Mouse (Mus musculus) kidney, embryonic 16.5 days (tissue): ENCODE results near the gene Tbc1d17. TPM values are rescaled to one million over a fixed set of nuclear protein-coding genes. Genes with fewer than 3 reads are reported as not detected.
A peak's percentile ranks its signal among the peaks of the same experiment; 100 is the strongest.

Source experiments
- ATAC-seq: fragments of 200-750 bp; cut with Nextera tagmentation; 2 replicates; pipeline ENCODE4 v1.8.0; 2017; ENCODE audit warnings: moderate TSS enrichment; ENCODE audit not compliant: low FRiP score, low TSS enrichment
- H3K27ac ChIP-seq: fragments of 300-500 bp; sonication (generic); 2 replicates; pipeline ENCODE4 v1.5.1; 2014; ENCODE audit warnings: low read length
- H3K27me3 ChIP-seq: fragments of 300-500 bp; sonication (generic); 2 replicates; pipeline ENCODE4 v1.6.1; 2014; ENCODE audit warnings: low read length, control low read depth, mixed read lengths; ENCODE audit not compliant: insufficient read depth
- H3K36me3 ChIP-seq: fragments of 300-500 bp; sonication (generic); 2 replicates; pipeline ENCODE4 v1.6.1; 2014; ENCODE audit warnings: low read length, control low read depth, mixed read lengths; ENCODE audit not compliant: insufficient read depth
- H3K4me1 ChIP-seq: fragments of 300-500 bp; sonication (generic); 2 replicates; pipeline ENCODE4 v1.6.1; 2014; ENCODE audit warnings: low read length, control low read depth, mixed read lengths; ENCODE audit not compliant: insufficient read depth
- H3K4me2 ChIP-seq: fragments of 300-500 bp; sonication (generic); replicated peaks from 2 replicates; pipeline ENCODE4 v1.6.1; 2014; ENCODE audit warnings: low read depth, low read length
- H3K4me3 ChIP-seq: fragments of 300-500 bp; sonication (generic); 2 replicates; pipeline ENCODE4 v1.5.1; 2014; ENCODE audit warnings: mild to moderate bottlenecking, low read length
- H3K9ac ChIP-seq: fragments of 300-500 bp; sonication (generic); replicated peaks from 2 replicates; pipeline ENCODE4 v1.6.1; 2014; ENCODE audit warnings: low read length
- H3K9me3 ChIP-seq: fragments of 300-500 bp; sonication (generic); 2 replicates; pipeline ENCODE4 v1.6.1; 2016; ENCODE audit warnings: low read length, control low read depth
- WGBS: fragments of 180-500 bp; shearing (Covaris S2); extraction: QIAGEN DNeasy Blood & Tissue Kit; methylation state at CpG from one replicate; pipeline ENCODE4 v1.1.7; 2014; 5-methylcytosine and 5-hydroxymethylcytosine counted together
- polyA plus RNA-seq: library from polyadenylated mRNA; unstranded; fragments of >200 nt; fragmentation: Nextera tagmentation; extraction: Ambion mirVana; gene quantifications from 2 replicates; pipeline ENCODE4 v1.2.1, GENCODE M21; 2015

Tbc1d17 gene
- polyA plus RNA-seq, 1 experiment from 2014 or later = 94.9 TPM

- H3K27ac ChIP-seq = peak overlapping the region; percentile 99
- H3K4me3 ChIP-seq = peak overlapping the region; percentile 81
- WGBS = under 1% methylated on average over 40 of the region's 41 CpGs
- peaks cover 38% of the 10 kb centered on the region for H3K4me1 ChIP-seq
- ATAC-seq = peak; percentile 63
- peaks cover 39% of the 10 kb centered on the region for H3K36me3 ChIP-seq
- peak overlapping the region; percentile 93 for H3K9ac ChIP-seq
- H3K9me3 ChIP-seq = no peaks in the 10 kb centered on the region
- peak overlapping the region; percentile 85 for H3K4me2 ChIP-seq
- no peaks in the 10 kb centered on the region for H3K27me3 ChIP-seq
Observed at GRCm38 (mm10) chr7:44849416-44850111, 685 bp upstream of the Tbc1d17 start.

GRCm38 (mm10) chr7:44847772-44848171, 1.1 kb downstream of the Tbc1d17 start:
- 75% methylated on average over 5 of the region's 5 CpGs for WGBS
- H3K4me3 ChIP-seq = peak overlapping the region; percentile 81
- peaks cover 23% of the 10 kb centered on the region for H3K4me1 ChIP-seq
- H3K36me3 ChIP-seq = peaks cover 48% of the 10 kb centered on the region
- no peaks in the 10 kb centered on the region for H3K27me3 ChIP-seq
- no peaks in the 10 kb centered on the region for H3K9me3 ChIP-seq
- H3K4me2 ChIP-seq = peak overlapping the region; percentile 85
- peak overlapping the region; percentile 93 for H3K9ac ChIP-seq
- ATAC-seq = no peak
- peak overlapping the region; percentile 99; the same call in 1 of the 2 replicates for H3K27ac ChIP-seq

- Histone ChIP-seq H3K9ac (no peak overlapping the region), H3K27me3 (no peaks in the 10 kb centered on the region), H3K4me2 (no peak overlapping the region), H3K4me3 (no peak overlapping the region), H3K4me1 (peaks cover 20% of the 10 kb centered on the region), H3K36me3 (peaks cover 51% of the 10 kb centered on the region), H3K9me3 (no peaks in the 10 kb centered on the region), H3K27ac (no peak overlapping the region)
- ATAC-seq = no peak
- WGBS = 84% methylated on average over 7 of the region's 7 CpGs
Observed at GRCm38 (mm10) chr7:44846804-44847203, 2.1 kb downstream of the Tbc1d17 start.

GRCm38 (mm10) chr7:44845006-44845405, 3.9 kb downstream of the Tbc1d17 start:
- Histone ChIP-seq H3K4me3 (no peak overlapping the region), H3K9ac (no peak overlapping the region), H3K4me2 (no peak overlapping the region), H3K4me1 (peaks cover 11% of the 10 kb centered on the region), H3K27ac (no peak overlapping the region), H3K36me3 (peaks cover 57% of the 10 kb centered on the region), H3K27me3 (peaks cover 6% of the 10 kb centered on the region; the same call in 1 of the 2 replicates), H3K9me3 (no peaks in the 10 kb centered on the region)
- no peak for ATAC-seq
- 92% methylated on average over 10 of the region's 10 CpGs for WGBS

GRCm38 (mm10) chr7:44841825-44842463, 6.9 kb downstream of the Tbc1d17 start:
- no peaks in the 10 kb centered on the region for H3K9me3 ChIP-seq
- no peak overlapping the region for H3K4me3 ChIP-seq
- peaks cover 57% of the 10 kb centered on the region for H3K36me3 ChIP-seq
- 86% methylated on average over 8 of the region's 8 CpGs for WGBS
- no peak for ATAC-seq
- H3K9ac ChIP-seq = no peak overlapping the region
- no peak overlapping the region for H3K4me2 ChIP-seq
- peaks cover 6% of the 10 kb centered on the region; the same call in 1 of the 2 replicates for H3K27me3 ChIP-seq
- peaks cover 12% of the 10 kb centered on the region for H3K4me1 ChIP-seq
- no peak overlapping the region for H3K27ac ChIP-seq

GRCm38 (mm10) chr7:44840426-44840825, 8.5 kb downstream of the Tbc1d17 start:
- peaks cover 42% of the 10 kb centered on the region for H3K36me3 ChIP-seq
- H3K27ac ChIP-seq = no peak overlapping the region
- no peak overlapping the region for H3K4me3 ChIP-seq
- no peaks in the 10 kb centered on the region for H3K9me3 ChIP-seq
- peaks cover 16% of the 10 kb centered on the region for H3K4me1 ChIP-seq
- no peak overlapping the region for H3K9ac ChIP-seq
- no peak for ATAC-seq
- 47% methylated on average over 14 of the region's 14 CpGs for WGBS
- H3K27me3 ChIP-seq = peaks cover 6% of the 10 kb centered on the region; the same call in 1 of the 2 replicates
- H3K4me2 ChIP-seq = peak overlapping the region; percentile 67

GRCm38 (mm10) chr7:44839491-44840191, 9.2 kb downstream of the Tbc1d17 start:
- Histone ChIP-seq H3K36me3 (peaks cover 34% of the 10 kb centered on the region), H3K27ac (no peak overlapping the region), H3K4me2 (peak overlapping the region; percentile 67), H3K9me3 (no peaks in the 10 kb centered on the region), H3K27me3 (peaks cover 6% of the 10 kb centered on the region; the same call in 1 of the 2 replicates), H3K9ac (peak overlapping the region; percentile 60), H3K4me3 (peak overlapping the region; percentile 39), H3K4me1 (peaks cover 16% of the 10 kb centered on the region)
- ATAC-seq = peak; percentile 69
- under 1% methylated on average over 57 of the region's 58 CpGs for WGBS

- Histone ChIP-seq H3K4me2 (peak overlapping the region; percentile 67), H3K27ac (no peak overlapping the region), H3K9me3 (no peaks in the 10 kb centered on the region), H3K4me1 (peaks cover 16% of the 10 kb centered on the region), H3K36me3 (peaks cover 29% of the 10 kb centered on the region), H3K27me3 (peaks cover 6% of the 10 kb centered on the region; the same call in 1 of the 2 replicates), H3K4me3 (peak overlapping the region; percentile 39), H3K9ac (peak overlapping the region; percentile 60; the same call in 1 of the 2 replicates)
- 31% methylated on average over 11 of the region's 11 CpGs for WGBS
- ATAC-seq = no peak
Observed at GRCm38 (mm10) chr7:44839171-44839490, 9.7 kb downstream of the Tbc1d17 start.

GRCm38 (mm10) chr7:44838073-44838472, 10.8 kb downstream of the Tbc1d17 start:
- Histone ChIP-seq H3K4me2 (no peak overlapping the region), H3K36me3 (peaks cover 20% of the 10 kb centered on the region), H3K4me3 (no peak overlapping the region), H3K27me3 (peaks cover 6% of the 10 kb centered on the region; the same call in 1 of the 2 replicates), H3K4me1 (peaks cover 16% of the 10 kb centered on the region), H3K27ac (no peak overlapping the region), H3K9me3 (no peaks in the 10 kb centered on the region), H3K9ac (no peak overlapping the region)
- no peak for ATAC-seq
- WGBS = 90% methylated on average over 6 of the region's 6 CpGs
